Mouse (Mus musculus): ENCODE results near the gene Dennd6a. TPM values are rescaled to one million over a fixed set of nuclear protein-coding genes. Genes with fewer than 3 reads are reported as not detected.
A peak's percentile ranks its signal among the peaks of the same experiment; 100 is the strongest.
"Not testable (repeated sequence)": the region's sequence is repeated elsewhere in the genome, so short reads cannot be mapped to it uniquely, and the experiment has no call there.

Dennd6a gene
- 14.4 and 15.8 TPM in 2 replicates for polyA plus RNA-seq (2012; rRNA removed)

- H3K4me1 ChIP-seq (ENCODE audit: control insufficient read depth, insufficient read depth, low read length); H3K4me3 ChIP-seq (replicated peaks; ENCODE audit: extremely low read depth, low read depth, low read length); DNase-seq: not testable (repeated sequence)
- 80% methylated on average over 5 of the region's 5 CpGs for WGBS
Observed at GRCm38 (mm10) chr14:26573556-26573955, at the start of gene Dennd6a. Dennd6a (plus strand) TSS chr14:26573856.

GRCm38 (mm10) chr14:26525955-26526354, 47.7 kb upstream of the Dennd6a start:
- Histone ChIP-seq H3K4me1 (ENCODE audit: control insufficient read depth, insufficient read depth, low read length) (peaks cover 17% of the 10 kb centered on the region), H3K4me3 (replicated peaks; ENCODE audit: extremely low read depth, low read depth, low read length) (no peak overlapping the region)
- 45% methylated on average over 3 of the region's 3 CpGs for WGBS
- TF ChIP-seq POLR2A (IDR thresholded peaks at IDR 0.05; ENCODE audit: borderline replicate concordance, extremely low read depth, low read depth, low read length) (no peak), CTCF (IDR thresholded peaks at IDR 0.05; ENCODE audit: insufficient read depth, low read length) (no peak)
- DNase-seq = no peak

GRCm38 (mm10) chr14:26528296-26528695, 45.4 kb upstream of the Dennd6a start:
- no peak for TF ChIP-seq CTCF (IDR thresholded peaks at IDR 0.05; ENCODE audit: insufficient read depth, low read length)
- WGBS = 35% methylated on average over 2 of the region's 2 CpGs
- peaks cover 22% of the 10 kb centered on the region for H3K4me1 ChIP-seq (ENCODE audit: control insufficient read depth, insufficient read depth, low read length)
- no peak for DNase-seq
- no peak overlapping the region for H3K4me3 ChIP-seq (replicated peaks; ENCODE audit: extremely low read depth, low read depth, low read length)

- WGBS = 42% methylated on average over 7 of the region's 7 CpGs
- no peak for TF ChIP-seq CTCF (IDR thresholded peaks at IDR 0.05; ENCODE audit: insufficient read depth, low read length)
- TF ChIP-seq POLR2A (IDR thresholded peaks at IDR 0.05; ENCODE audit: borderline replicate concordance, extremely low read depth, low read depth, low read length) = no peak
- Histone ChIP-seq H3K4me1 (ENCODE audit: control insufficient read depth, insufficient read depth, low read length) (peaks cover 23% of the 10 kb centered on the region), H3K4me3 (replicated peaks; ENCODE audit: extremely low read depth, low read depth, low read length) (no peak overlapping the region)
- DNase-seq = no peak
Observed at GRCm38 (mm10) chr14:26530350-26530749, 43.3 kb upstream of the Dennd6a start.

- WGBS = 46% methylated on average over 10 of the region's 10 CpGs
- no peak for TF ChIP-seq CTCF (IDR thresholded peaks at IDR 0.05; ENCODE audit: insufficient read depth, low read length)
- Histone ChIP-seq H3K4me3 (replicated peaks; ENCODE audit: extremely low read depth, low read depth, low read length) (no peak overlapping the region), H3K4me1 (ENCODE audit: control insufficient read depth, insufficient read depth, low read length) (peaks cover 23% of the 10 kb centered on the region)
- no peak for DNase-seq
Observed at GRCm38 (mm10) chr14:26531410-26532313, 42.0 kb upstream of the Dennd6a start.

- 34% methylated on average over 9 of the region's 9 CpGs for WGBS
- H3K4me1 ChIP-seq (ENCODE audit: control insufficient read depth, insufficient read depth, low read length) = peaks cover 23% of the 10 kb centered on the region
- DNase-seq = no peak
- no peak for TF ChIP-seq POLR2A (IDR thresholded peaks at IDR 0.05; ENCODE audit: borderline replicate concordance, extremely low read depth, low read depth, low read length)
- TF ChIP-seq CTCF (IDR thresholded peaks at IDR 0.05; ENCODE audit: insufficient read depth, low read length) = no peak
- no peak overlapping the region for H3K4me3 ChIP-seq (replicated peaks; ENCODE audit: extremely low read depth, low read depth, low read length)
Observed at GRCm38 (mm10) chr14:26532752-26533151, 40.9 kb upstream of the Dennd6a start.

- peak; percentile 17 for DNase-seq
- TF ChIP-seq CTCF (IDR thresholded peaks at IDR 0.05; ENCODE audit: insufficient read depth, low read length) (no peak), POLR2A (IDR thresholded peaks at IDR 0.05; ENCODE audit: borderline replicate concordance, extremely low read depth, low read depth, low read length) (no peak)
- peak overlapping the region; percentile 66 for H3K4me3 ChIP-seq (replicated peaks; ENCODE audit: extremely low read depth, low read depth, low read length)
- WGBS = 20% methylated on average over 19 of the region's 19 CpGs
- peaks cover 22% of the 10 kb centered on the region for H3K4me1 ChIP-seq (ENCODE audit: control insufficient read depth, insufficient read depth, low read length)
Observed at GRCm38 (mm10) chr14:26533267-26533666, 40.4 kb upstream of the Dennd6a start.

- H3K4me1 ChIP-seq (ENCODE audit: control insufficient read depth, insufficient read depth, low read length) = peaks cover 14% of the 10 kb centered on the region
- under 1% methylated on average over 87 of the region's 92 CpGs for WGBS
- peak; percentile 51 for DNase-seq
- TF ChIP-seq POLR2A (IDR thresholded peaks at IDR 0.05; ENCODE audit: borderline replicate concordance, extremely low read depth, low read depth, low read length) = no peak
- TF ChIP-seq CTCF (IDR thresholded peaks at IDR 0.05; ENCODE audit: insufficient read depth, low read length) = no peak
- peak overlapping the region; percentile 66 for H3K4me3 ChIP-seq (replicated peaks; ENCODE audit: extremely low read depth, low read depth, low read length)
Observed at GRCm38 (mm10) chr14:26533821-26534756, 39.6 kb upstream of the Dennd6a start.

- peaks cover 13% of the 10 kb centered on the region for H3K4me1 ChIP-seq (ENCODE audit: control insufficient read depth, insufficient read depth, low read length)
- peak; percentile 99 for DNase-seq
- peak; percentile 62; the same call in 1 of the 2 replicates for TF ChIP-seq POLR2A (IDR thresholded peaks at IDR 0.05; ENCODE audit: borderline replicate concordance, extremely low read depth, low read depth, low read length)
- no peak for TF ChIP-seq CTCF (IDR thresholded peaks at IDR 0.05; ENCODE audit: insufficient read depth, low read length)
- peak within 1 kb of the TSS; percentile 66 for H3K4me3 ChIP-seq (replicated peaks; ENCODE audit: extremely low read depth, low read depth, low read length)
- WGBS = 14% methylated on average over 31 of the region's 33 CpGs
Observed at GRCm38 (mm10) chr14:26534757-26535479, 38.7 kb upstream of the Dennd6a start, which contains the start of gene Slmap. Slmap (minus strand) TSS chr14:26534931.
